Mouse (Mus musculus) heart, adult 2 months (tissue): ENCODE data around the gene Fam98a.

Experiments
- CTCF ChIP-seq: fragments of 200-600 bp; IDR thresholded peaks from 2 replicates; pipeline ENCODE4 v1.8.1; 2022; ENCODE audit warnings: antibody characterized with exemption, mild to moderate bottlenecking, moderate library complexity
- EP300 ChIP-seq: fragments of 200-500 bp; IDR thresholded peaks from 2 replicates; pipeline ENCODE4 v1.6.1; 2011; ENCODE audit warnings: low read depth, low read length, control low read depth; ENCODE audit not compliant: insufficient read depth
- POLR2A ChIP-seq: fragments of 200-500 bp; IDR thresholded peaks from 2 replicates; pipeline ENCODE4 v1.6.1; 2011; ENCODE audit warnings: mild to moderate bottlenecking, low read depth, low read length, control low read depth; ENCODE audit not compliant: insufficient read depth

DNA sequence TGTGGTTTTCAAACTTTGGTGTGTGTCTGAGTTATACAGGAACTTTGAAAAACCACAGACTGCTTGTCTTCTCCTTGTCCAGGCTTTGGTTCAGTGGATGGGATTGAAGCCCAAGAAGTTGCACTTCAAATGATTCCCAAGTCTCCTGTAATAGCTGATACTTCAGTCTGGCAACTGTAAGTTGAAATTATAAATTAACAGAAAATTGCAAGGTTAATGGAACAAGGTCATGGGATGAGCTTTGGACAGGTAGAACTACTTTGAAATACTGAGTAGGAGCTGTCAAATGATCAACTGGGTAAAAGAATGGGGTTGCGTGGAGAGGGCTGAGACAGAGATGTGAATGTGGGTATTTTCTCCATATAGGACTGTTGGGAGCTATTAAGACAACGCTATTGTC, 6.3 kb upstream of the Fam98a start:
- TF ChIP-seq CTCF (no peak), POLR2A (no peak), EP300 (no peak)
